Mouse (Mus musculus) liver, postnatal 0 days (tissue): ENCODE data around the gene Ktn1.

Source experiments
- CTCF ChIP-seq: sonication (generic); IDR thresholded peaks from 2 replicates; pipeline ENCODE4 v1.5.1; 2016; ENCODE audit warnings: antibody characterized with exemption, low read depth
- EP300 ChIP-seq: IDR thresholded peaks from 2 replicates; pipeline ENCODE4 v1.6.1; 2016; ENCODE audit warnings: antibody characterized with exemption, low read depth, mild to moderate bottlenecking

DNA sequence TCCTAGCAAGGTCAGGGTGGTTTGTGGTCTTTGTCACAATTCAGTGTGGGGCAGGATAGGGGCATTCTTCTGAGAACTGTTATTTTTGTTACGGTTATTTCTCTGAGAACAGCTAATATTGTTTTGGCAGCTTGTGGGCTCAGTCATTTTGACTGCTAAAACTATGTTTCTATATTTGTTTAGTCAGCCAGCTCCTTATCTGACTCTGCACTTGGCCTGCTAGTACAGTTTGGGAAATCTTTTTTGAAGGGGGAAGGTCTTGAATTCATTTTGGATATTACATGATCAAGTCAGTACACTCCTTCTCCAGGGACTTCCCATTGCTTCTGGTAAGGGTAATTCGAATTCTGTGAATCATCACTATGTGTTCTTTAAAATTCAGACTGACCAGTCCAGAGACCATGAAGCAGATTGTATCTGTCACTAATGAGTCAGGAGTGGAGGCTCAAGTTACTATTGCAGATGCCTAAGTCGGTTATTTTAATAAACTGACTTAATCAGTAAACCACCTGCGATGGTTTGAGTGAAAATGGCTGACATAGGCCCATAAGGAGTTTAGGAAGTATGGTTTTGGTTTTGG lies 9.8 kb upstream of the Ktn1 start:
- no peak for TF ChIP-seq CTCF
- TF ChIP-seq EP300, result no peak
